ENCODE assay signal across 24 mouse cellular contexts in the genomic region with DNA sequence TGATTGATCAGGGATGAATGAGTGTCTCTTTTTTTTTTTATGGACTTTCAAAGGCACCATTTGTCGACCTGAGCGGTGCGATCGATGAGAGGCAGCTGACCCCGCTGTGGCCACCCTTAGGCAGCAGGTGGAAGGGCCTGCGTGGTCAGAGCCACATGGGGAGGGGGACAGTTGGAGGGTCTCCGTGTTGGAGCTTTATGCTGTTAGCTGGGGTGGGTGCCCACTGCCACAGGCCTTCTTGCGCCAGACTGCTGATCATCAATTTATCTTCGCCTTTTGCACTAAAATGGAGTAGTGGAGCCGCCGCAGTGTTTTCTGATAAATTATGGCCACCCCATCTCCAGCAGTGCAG. TPM values are rescaled to one million over a fixed set of nuclear protein-coding genes. Genes with fewer than 3 reads are reported as not detected.
DNase-seq lines count a peak whose midpoint lies in the region; ATAC-seq lines count a peak whose summit lies in the region.
"Had no signal": no experiment of that assay in that cellular context is flagged by ENCODE, and none has a peak within 500 bp of the region (broad histone marks: within the 10 kb centered on the region; RNA-seq: fewer than 3 reads in every experiment).

No protein-coding gene starts in this region.

- peaks cover 20% of the 10 kb centered on the region for H3K27me3 ChIP-seq in forebrain, embryonic 10.5 days (ENCODE audit: poor library complexity, severe bottlenecking)
- H3K27me3 ChIP-seq in forebrain, embryonic 16.5 days (replicated peaks; ENCODE audit: control insufficient read depth, insufficient read depth, low read length): no peaks in the 10 kb centered on the region
- peaks cover 4% of the 10 kb centered on the region; the same call in 1 of the 2 replicates for H3K27me3 ChIP-seq in neural tube, embryonic 11.5 days (ENCODE audit: control insufficient read depth, insufficient read depth, low read length)
- peaks cover 8% of the 10 kb centered on the region; the same call in 1 of the 2 replicates for H3K27me3 ChIP-seq in midbrain, embryonic 13.5 days

- ATAC-seq in forebrain, embryonic 16.5 days: no peak
- peak; percentile 40; the same call in 1 of the 2 replicates for ATAC-seq in neural tube, embryonic 11.5 days (ENCODE audit: insufficient read depth, low FRiP score, low TSS enrichment)
- ATAC-seq in midbrain, embryonic 13.5 days: peak; percentile 28; the same call in 1 of the 2 replicates
- ATAC-seq: forebrain, embryonic 14.5 days; inflammation-experienced regulatory T-cells, adult 6 months had no signal

- no peak overlapping the region for H3K4me3 ChIP-seq in forebrain, embryonic 10.5 days
- no peak overlapping the region for H3K4me3 ChIP-seq in forebrain, embryonic 16.5 days (replicated peaks; ENCODE audit: low read length)
- no peak overlapping the region for H3K4me3 ChIP-seq in neural tube, embryonic 11.5 days (ENCODE audit: low read depth, low read length)
- H3K4me3 ChIP-seq in midbrain, embryonic 13.5 days (replicated peaks): no peak overlapping the region
- H3K4me3 ChIP-seq: erythroblast, embryonic 14.5 days; liver, embryonic 15.5 days; lung, embryonic 15.5 days; megakaryocyte, embryonic 14.5 days had no signal

- H3K36me3 ChIP-seq in forebrain, embryonic 10.5 days (replicated peaks): no peaks in the 10 kb centered on the region
- no peaks in the 10 kb centered on the region for H3K36me3 ChIP-seq in forebrain, embryonic 16.5 days (ENCODE audit: control insufficient read depth, insufficient read depth)
- no peaks in the 10 kb centered on the region for H3K36me3 ChIP-seq in neural tube, embryonic 11.5 days (ENCODE audit: control insufficient read depth, insufficient read depth, low read length)
- H3K36me3 ChIP-seq in midbrain, embryonic 13.5 days: no peaks in the 10 kb centered on the region
- H3K36me3 ChIP-seq: liver, embryonic 15.5 days; lung, embryonic 15.5 days had no signal

- H3K27ac ChIP-seq in forebrain, embryonic 10.5 days: peak overlapping the region; percentile 45; the same call in 1 of the 2 replicates
- no peak overlapping the region for H3K27ac ChIP-seq in forebrain, embryonic 16.5 days (ENCODE audit: low read length)
- peak overlapping the region; percentile 39 for H3K27ac ChIP-seq in neural tube, embryonic 11.5 days (ENCODE audit: low read depth, low read length)
- 0 out of 2 replicates have a peak overlapping the region, but pooled peaks have one; percentile 4 for H3K27ac ChIP-seq in midbrain, embryonic 13.5 days
- H3K27ac ChIP-seq: liver, embryonic 15.5 days; lung, embryonic 15.5 days had no signal

- H3K9me3 ChIP-seq in forebrain, embryonic 10.5 days: no peaks in the 10 kb centered on the region
- H3K9me3 ChIP-seq in forebrain, embryonic 16.5 days (ENCODE audit: control insufficient read depth, low read length): no peaks in the 10 kb centered on the region
- H3K9me3 ChIP-seq in neural tube, embryonic 11.5 days (ENCODE audit: control insufficient read depth, low read length): no peaks in the 10 kb centered on the region
- no peaks in the 10 kb centered on the region for H3K9me3 ChIP-seq in midbrain, embryonic 13.5 days
- H3K9me3 ChIP-seq: liver, embryonic 15.5 days; lung, embryonic 15.5 days had no signal

- no peak overlapping the region for H3K4me2 ChIP-seq in forebrain, embryonic 16.5 days (ENCODE audit: low read length)
- peak overlapping the region; percentile 2; the same call in 1 of the 2 replicates for H3K4me2 ChIP-seq in neural tube, embryonic 11.5 days (ENCODE audit: low read depth)
- H3K4me2 ChIP-seq in midbrain, embryonic 13.5 days (replicated peaks): peak overlapping the region; percentile 2; the same call in 1 of the 2 replicates
- H3K4me2 ChIP-seq: liver, embryonic 15.5 days; lung, embryonic 15.5 days had no signal

- WGBS in forebrain, embryonic 10.5 days: 61% methylated on average over 11 of the region's 11 CpGs
- WGBS in forebrain, embryonic 16.5 days: 64% methylated on average over 11 of the region's 11 CpGs
- WGBS in neural tube, embryonic 11.5 days: 19% methylated on average over 11 of the region's 11 CpGs
- 47% methylated on average over 11 of the region's 11 CpGs for WGBS in midbrain, embryonic 13.5 days

- no peak for DNase-seq in forebrain, embryonic 10.5 days (ENCODE audit: extremely low spot score, low spot score)
- DNase-seq in neural tube, embryonic 11.5 days (ENCODE audit: low spot score): no peak
- no peak for DNase-seq in neural tube, embryonic 10.5 days (ENCODE audit: extremely low spot score, low spot score)
- DNase-seq in ovary, adult 18-20 months (ENCODE audit: low spot score): no peak
- no peak for DNase-seq in spleen, adult 18-20 months
- DNase-seq in kidney, postnatal 36 days: no peak
- DNase-seq: adrenal gland, postnatal 10 days; cerebellum, adult 2 months; gastrocnemius, postnatal 36 days; kidney, adult 18-20 months; layer of hippocampus, adult 9-11 months; left cerebral cortex, postnatal 4 days; liver; lung, postnatal 36 days; right cerebral cortex, postnatal 25 days; thymus, postnatal 14 days had no signal

- no peak overlapping the region for H3K9ac ChIP-seq in forebrain, embryonic 16.5 days (replicated peaks; ENCODE audit: low read depth, low read length)
- H3K9ac ChIP-seq in neural tube, embryonic 11.5 days (ENCODE audit: low read length): no peak overlapping the region
- H3K9ac ChIP-seq in midbrain, embryonic 13.5 days (replicated peaks): no peak overlapping the region
- H3K9ac ChIP-seq: liver, embryonic 15.5 days; lung, embryonic 15.5 days had no signal

- peaks cover 28% of the 10 kb centered on the region for H3K4me1 ChIP-seq in forebrain, embryonic 10.5 days
- H3K4me1 ChIP-seq in forebrain, embryonic 16.5 days (replicated peaks; ENCODE audit: control insufficient read depth, insufficient read depth, low read length): no peaks in the 10 kb centered on the region; the same call in 1 of the 2 replicates
- H3K4me1 ChIP-seq in neural tube, embryonic 11.5 days (ENCODE audit: control insufficient read depth, insufficient read depth, low read length): peaks cover 20% of the 10 kb centered on the region
- H3K4me1 ChIP-seq in midbrain, embryonic 13.5 days (replicated peaks): peaks cover 19% of the 10 kb centered on the region
- H3K4me1 ChIP-seq: liver, embryonic 15.5 days; lung, embryonic 15.5 days; megakaryocyte, embryonic 14.5 days had no signal

RNA-seq across cellular contexts. Expression of a gene that starts 11.6 kb away (rescaled TPM):
- 1,057 and 1,193 TPM in 2 replicates for polyA plus RNA-seq in forebrain, embryonic 10.5 days (2016; fragmentation: Nextera tagmentation; extraction: Ambion mirVana)
- 44.7 and 55.4 TPM in 2 replicates for polyA plus RNA-seq in forebrain, embryonic 16.5 days (2015; fragmentation: Nextera tagmentation; extraction: Ambion mirVana)
- 719 and 730 TPM in 2 replicates for polyA plus RNA-seq in neural tube, embryonic 11.5 days (2014; fragmentation: Nextera tagmentation; extraction: Ambion mirVana)
- polyA plus RNA-seq in midbrain, embryonic 13.5 days (2015; fragmentation: Nextera tagmentation; extraction: Ambion mirVana): 83.3 and 117 TPM in 2 replicates
- polyA plus RNA-seq: erythroblast, embryonic 14.5 days; inflammation-experienced regulatory T-cells, adult 6 months had no signal

RNA-seq across cellular contexts. Expression of a gene that starts 18.6 kb away (rescaled TPM):
- polyA plus RNA-seq in forebrain, embryonic 10.5 days (2016; fragmentation: Nextera tagmentation; extraction: Ambion mirVana): 183 and 188 TPM in 2 replicates
- polyA plus RNA-seq in forebrain, embryonic 16.5 days (2015; fragmentation: Nextera tagmentation; extraction: Ambion mirVana): 115 and 126 TPM in 2 replicates
- 145 and 147 TPM in 2 replicates for polyA plus RNA-seq in neural tube, embryonic 11.5 days (2014; fragmentation: Nextera tagmentation; extraction: Ambion mirVana)
- 119 and 120 TPM in 2 replicates for polyA plus RNA-seq in midbrain, embryonic 13.5 days (2015; fragmentation: Nextera tagmentation; extraction: Ambion mirVana)

RNA-seq across cellular contexts. Expression of a gene that starts 54.2 kb away (rescaled TPM):
- polyA plus RNA-seq in forebrain, embryonic 10.5 days (2016; fragmentation: Nextera tagmentation; extraction: Ambion mirVana): 3.1 TPM in 2 replicates
- 6.5 and 6.9 TPM in 2 replicates for polyA plus RNA-seq in forebrain, embryonic 16.5 days (2015; fragmentation: Nextera tagmentation; extraction: Ambion mirVana)
- 3.7 and 4.3 TPM in 2 replicates for polyA plus RNA-seq in neural tube, embryonic 11.5 days (2014; fragmentation: Nextera tagmentation; extraction: Ambion mirVana)
- 2.9 and 3.0 TPM in 2 replicates for polyA plus RNA-seq in midbrain, embryonic 13.5 days (2015; fragmentation: Nextera tagmentation; extraction: Ambion mirVana)
